Mouse (Mus musculus): ENCODE measurements at regions not wholly inside any gene's neighbourhood (a gene's known extent, or its start where the extent isn't known, plus 50 kb on each side); places are given as distances from the start of the nearest gene placed in this dataset.

DNA sequence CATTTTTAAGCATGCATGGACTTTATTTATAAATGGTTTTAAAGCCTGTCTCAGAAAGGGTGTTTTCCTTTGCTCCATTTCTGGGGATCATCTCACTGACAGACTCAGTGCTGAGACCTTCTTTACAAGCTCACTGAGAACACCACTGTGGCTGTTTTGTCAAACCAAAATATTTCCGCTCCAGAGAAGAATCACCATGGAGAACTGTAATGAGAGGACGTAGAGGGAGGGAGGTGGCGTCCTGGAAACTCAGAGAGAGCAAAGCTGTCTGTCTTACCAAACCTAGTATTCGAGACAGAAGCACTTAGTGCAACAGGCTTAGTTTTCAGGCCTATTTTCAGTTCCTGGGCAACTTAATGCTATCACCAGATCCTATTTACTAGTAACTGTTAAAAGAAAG lies 2565.5 kb upstream of the 5930422O12Rik start:
- TF ChIP-seq CTCF (IDR thresholded peaks at IDR 0.05; ENCODE audit: borderline replicate concordance, insufficient read depth, low read length) (no peak), POLR2A (IDR thresholded peaks at IDR 0.05; ENCODE audit: low read depth, low read length) (no peak)

All from embryonic fibroblast, embryonic 13.5 days (primary cell).